ENCODE assay signal across 1 mouse cellular context in genomic region chr12:79191701-79192100, GRCm38 (mm10).
TF ChIP-seq lines count a peak whose summit lies in the region.

No protein-coding gene starts in this region.

TF ChIP-seq in CH12.LX, 34 proteins besides CTCF, POLR2A, EP300 and RAD21:
- TF ChIP-seq NELFE (IDR thresholded peaks at IDR 0.05; ENCODE audit: low read depth, low read length), result peak; percentile 62; the same call in 1 of the 2 replicates
- TF ChIP-seq ETS1 (conservative IDR thresholded peaks at IDR 0.05; ENCODE audit: low read depth, low read length), result no peak
- 0 out of 2 replicates have a peak, but pooled peaks have one; percentile 59 for TF ChIP-seq TBP (conservative IDR thresholded peaks at IDR 0.05; ENCODE audit: low read depth, low read length)
- no peak for TF ChIP-seq RCOR1 (conservative IDR thresholded peaks at IDR 0.05; ENCODE audit: low read depth, low read length)
- peak; percentile 97 for TF ChIP-seq HCFC1 (IDR thresholded peaks at IDR 0.05; ENCODE audit: low read depth, low read length)
- TF ChIP-seq KAT2A (IDR thresholded peaks at IDR 0.05; ENCODE audit: insufficient replicate concordance, low read length), result peak; percentile 91; the same call in 1 of the 2 replicates
- TF ChIP-seq MEF2A (IDR thresholded peaks at IDR 0.05; ENCODE audit: borderline replicate concordance, low read depth, low read length), result no peak
- TF ChIP-seq GABPA (IDR thresholded peaks at IDR 0.05; ENCODE audit: insufficient replicate concordance, low read depth, low read length), result peak; percentile 23; the same call in 1 of the 2 replicates
- no peak for TF ChIP-seq ZC3H11A (IDR thresholded peaks at IDR 0.05; ENCODE audit: low read depth, low read length)
- peak; percentile 88 for TF ChIP-seq SIN3A (IDR thresholded peaks at IDR 0.05; ENCODE audit: low read length)
- no peak for TF ChIP-seq NRF1 (IDR thresholded peaks at IDR 0.05; ENCODE audit: low read depth, low read length)
- peak; percentile 34; the same call in 1 of the 2 replicates for TF ChIP-seq TCF12 (IDR thresholded peaks at IDR 0.05; ENCODE audit: low read depth, low read length)
- TF ChIP-seq ZNF384 (IDR thresholded peaks at IDR 0.05; ENCODE audit: low read depth, low read length), result no peak
- TF ChIP-seq IRF4 (IDR thresholded peaks at IDR 0.05; ENCODE audit: low read depth, low read length), result 0 out of 2 replicates have a peak, but pooled peaks have one; percentile 37
- TF ChIP-seq MXI1 (IDR thresholded peaks at IDR 0.05; ENCODE audit: low read depth, low read length), result no peak; the same call in 1 of the 2 replicates
- TF ChIP-seq ZMIZ1 (IDR thresholded peaks at IDR 0.05; ENCODE audit: low read depth, low read length), result no peak
- TF ChIP-seq ELF1 (IDR thresholded peaks at IDR 0.05; ENCODE audit: low read depth, low read length), result peak; percentile 54
- TF ChIP-seq JUND (conservative IDR thresholded peaks at IDR 0.05; ENCODE audit: low read depth, low read length), result no peak
- 0 out of 2 replicates have a peak, but pooled peaks have one; percentile 33 for TF ChIP-seq MYC (IDR thresholded peaks at IDR 0.05; ENCODE audit: low read depth, low read length)
- no peak for TF ChIP-seq CHD1 (IDR thresholded peaks at IDR 0.05; ENCODE audit: low read depth, low read length)
